Mouse (Mus musculus): ENCODE measurements around the gene 1700001L19Rik.

Gene 1700001L19Rik

GRCm38 (mm10) chr13:68607652-68608405 is 10.6 kb downstream of the 1700001L19Rik start:
- no peak for DNase-seq (ENCODE audit: low read depth, low spot score)

- no peak for DNase-seq (ENCODE audit: low read depth, low spot score)
These were observed 25.6 kb downstream of the 1700001L19Rik start for GRCm38 (mm10) chr13:68622792-68623191.

- no peak for DNase-seq (ENCODE audit: low read depth, low spot score)
These were observed 29.8 kb downstream of the 1700001L19Rik start for GRCm38 (mm10) chr13:68627041-68627440.

- DNase-seq (ENCODE audit: low read depth, low spot score) = no peak
These were observed 45.6 kb downstream of the 1700001L19Rik start for GRCm38 (mm10) chr13:68642786-68643185.
